Mouse (Mus musculus) urinary bladder, adult 2 months (tissue): ENCODE data around the gene Irf2bpl. TPM values are rescaled to one million over a fixed set of nuclear protein-coding genes. Genes with fewer than 3 reads are reported as not detected.
A peak's percentile ranks its signal among the peaks of the same experiment; 100 is the strongest.

Experiments used
- DNase-seq: peaks from one replicate; pipeline ENCODE4 v3.0.0; 2022; ENCODE audit warnings: low spot score
- polyA plus RNA-seq: library from polyadenylated mRNA; depleted of rRNA; stranded (reverse); fragments of >200 nt; gene quantifications from 2 replicates; pipeline ENCODE4 v1.2.3, GENCODE M21; 2012

Gene Irf2bpl
- polyA plus RNA-seq, 1 experiment, result 29.6 TPM

GRCm38 (mm10) chr12:86885746-86886145 is 1.1 kb upstream of the Irf2bpl start:
- DNase-seq, result no peak

- no peak for DNase-seq
Observed at GRCm38 (mm10) chr12:86885336-86885735, 738 bp upstream of the Irf2bpl start.

- peak; percentile 73 for DNase-seq
Observed at GRCm38 (mm10) chr12:86883280-86884196, 1.1 kb downstream of the Irf2bpl start.

- DNase-seq, result no peak
Observed at GRCm38 (mm10) chr12:86883019-86883279, 1.6 kb downstream of the Irf2bpl start.

- DNase-seq, result peak; percentile 70
Observed at GRCm38 (mm10) chr12:86882279-86883018, 2.1 kb downstream of the Irf2bpl start.

- DNase-seq, result no peak
Observed at GRCm38 (mm10) chr12:86881809-86882278, 2.8 kb downstream of the Irf2bpl start.

- no peak for DNase-seq
Observed at GRCm38 (mm10) chr12:86880090-86880723, 4.4 kb downstream of the Irf2bpl start.

GRCm38 (mm10) chr12:86879446-86880085 is 5.0 kb downstream of the Irf2bpl start:
- no peak for DNase-seq

- DNase-seq, result no peak
Observed at GRCm38 (mm10) chr12:86878426-86879353, 5.9 kb downstream of the Irf2bpl start.

- no peak for DNase-seq
Observed at GRCm38 (mm10) chr12:86876981-86877380, 7.6 kb downstream of the Irf2bpl start.

GRCm38 (mm10) chr12:86876116-86876515 is 8.5 kb downstream of the Irf2bpl start:
- DNase-seq, result no peak

- no peak for DNase-seq
Observed at GRCm38 (mm10) chr12:86872335-86873040, 12.1 kb downstream of the Irf2bpl start.

- no peak for DNase-seq
Observed at GRCm38 (mm10) chr12:86871666-86872334, 12.8 kb downstream of the Irf2bpl start.

- no peak for DNase-seq
Observed at GRCm38 (mm10) chr12:86870996-86871395, 13.6 kb downstream of the Irf2bpl start.

- no peak for DNase-seq
Observed at GRCm38 (mm10) chr12:86869761-86870160, 14.8 kb downstream of the Irf2bpl start.

GRCm38 (mm10) chr12:86867271-86868223 is 17.1 kb downstream of the Irf2bpl start:
- no peak for DNase-seq

GRCm38 (mm10) chr12:86864316-86865020 is 20.1 kb downstream of the Irf2bpl start:
- DNase-seq, result no peak
